Mouse (Mus musculus) kidney, postnatal 0 days (tissue): Measurements from ENCODE around the gene E2f4. TPM values are rescaled to one million over a fixed set of nuclear protein-coding genes. Genes with fewer than 3 reads are reported as not detected.
A peak's percentile ranks its signal among the peaks of the same experiment; 100 is the strongest.

ENCODE experiments used
- ATAC-seq: fragments of 200-750 bp; cut with Nextera tagmentation; replicated peaks from 2 replicates; pipeline ENCODE4 v1.8.0; 2017; ENCODE audit warnings: low read depth, moderate number of reproducible peaks, moderate TSS enrichment, moderate library complexity; ENCODE audit not compliant: low FRiP score
- DNase-seq: peaks from one replicate; pipeline ENCODE4 v3.0.0-alpha.2; 2016; ENCODE audit warnings: low spot score
- H3K27ac ChIP-seq: fragments of 300-500 bp; sonication (generic); 2 replicates; pipeline ENCODE4 v1.5.1; 2014; ENCODE audit warnings: mild to moderate bottlenecking
- H3K27me3 ChIP-seq: fragments of 300-500 bp; sonication (generic); 2 replicates; pipeline ENCODE4 v1.6.1; 2014; ENCODE audit warnings: low read length, mixed read lengths; ENCODE audit not compliant: insufficient read depth
- H3K36me3 ChIP-seq: fragments of 300-500 bp; sonication (generic); 2 replicates; pipeline ENCODE4 v1.6.1; 2014; ENCODE audit warnings: low read length, mixed read lengths; ENCODE audit not compliant: insufficient read depth
- H3K4me1 ChIP-seq: fragments of 300-500 bp; sonication (generic); replicated peaks from 2 replicates; pipeline ENCODE4 v1.6.1; 2014; ENCODE audit warnings: antibody characterized with exemption, low read length, mixed read lengths; ENCODE audit not compliant: insufficient read depth
- H3K4me2 ChIP-seq: fragments of 300-500 bp; sonication (generic); 2 replicates; pipeline ENCODE4 v1.6.1; 2014; ENCODE audit warnings: mild to moderate bottlenecking, low read length, moderate library complexity, mixed read lengths
- H3K4me3 ChIP-seq: fragments of 300-500 bp; sonication (generic); replicated peaks from 2 replicates; pipeline ENCODE4 v1.5.1; 2014; ENCODE audit warnings: low read depth, low read length
- H3K9ac ChIP-seq: fragments of 300-500 bp; sonication (generic); 2 replicates; pipeline ENCODE4 v1.6.1; 2014; ENCODE audit warnings: low read depth, low read length
- H3K9me3 ChIP-seq: fragments of 300-500 bp; sonication (generic); replicated peaks from 2 replicates; pipeline ENCODE4 v1.6.1; 2016; ENCODE audit warnings: low read length, inconsistent platforms, mixed read lengths
- CTCF ChIP-seq: IDR thresholded peaks from 2 replicates; pipeline ENCODE4 v1.5.1; 2016; ENCODE audit warnings: antibody characterized with exemption, low read depth, mild to moderate bottlenecking, moderate library complexity
- WGBS: fragments of 180-500 bp; shearing (Covaris S2); extraction: QIAGEN DNeasy Blood & Tissue Kit; methylation state at CpG from one replicate; pipeline ENCODE4 v1.1.7; 2014; 5-methylcytosine and 5-hydroxymethylcytosine counted together
- polyA plus RNA-seq: library from polyadenylated mRNA; unstranded; fragments of >200 nt; fragmentation: Nextera tagmentation; extraction: Ambion mirVana; gene quantifications from 2 replicates; pipeline ENCODE4 v1.2.1, GENCODE M21; 2015

E2f4 gene
- polyA plus RNA-seq, 1 experiment from 2014 or later = 57.9 TPM

GRCm38 (mm10) chr8:105276292-105277120 lies 21.0 kb upstream of the E2f4 start:
- DNase-seq (peak; percentile 51), ATAC-seq (peak; percentile 24)
- no peaks in the 10 kb centered on the region for H3K9me3 ChIP-seq
- 4% methylated on average over 30 of the region's 30 CpGs for whole genome bisulfite sequencing
- peaks cover 55% of the 10 kb centered on the region for H3K27me3 ChIP-seq
- 0 out of 2 replicates have a peak overlapping the region, but pooled peaks have one; percentile 31 for H3K9ac ChIP-seq
- no peaks in the 10 kb centered on the region; the same call in 1 of the 2 replicates for H3K36me3 ChIP-seq
- H3K4me1 ChIP-seq = 0 out of 2 replicates have a peak, but pooled peaks cover 2% of the 10 kb centered on the region
- TF ChIP-seq CTCF = 0 out of 2 replicates have a peak, but pooled peaks have one; percentile 4
- peak overlapping the region; percentile 31 for H3K4me3 ChIP-seq
- no peak overlapping the region for H3K27ac ChIP-seq
- H3K4me2 ChIP-seq = peak overlapping the region; percentile 69

GRCm38 (mm10) chr8:105278911-105279334 lies 18.5 kb upstream of the E2f4 start:
- no peaks in the 10 kb centered on the region; the same call in 1 of the 2 replicates for H3K36me3 ChIP-seq
- peak; percentile 66; the same call in 1 of the 2 replicates for ATAC-seq
- H3K27ac ChIP-seq = no peak overlapping the region
- no peak overlapping the region for H3K9ac ChIP-seq
- H3K27me3 ChIP-seq = peaks cover 37% of the 10 kb centered on the region
- H3K4me3 ChIP-seq = no peak overlapping the region; the same call in 1 of the 2 replicates
- WGBS = 2% methylated on average over 28 of the region's 28 CpGs
- DNase-seq = no peak
- H3K4me1 ChIP-seq = 0 out of 2 replicates have a peak, but pooled peaks cover 2% of the 10 kb centered on the region
- TF ChIP-seq CTCF = peak; percentile 41
- H3K9me3 ChIP-seq = no peaks in the 10 kb centered on the region
- peak overlapping the region; percentile 48 for H3K4me2 ChIP-seq

GRCm38 (mm10) chr8:105280567-105280966 lies 16.9 kb upstream of the E2f4 start:
- Histone ChIP-seq H3K36me3 (no peaks in the 10 kb centered on the region; the same call in 1 of the 2 replicates), H3K27ac (no peak overlapping the region), H3K9me3 (no peaks in the 10 kb centered on the region), H3K27me3 (peaks cover 30% of the 10 kb centered on the region), H3K4me1 (0 out of 2 replicates have a peak, but pooled peaks cover 2% of the 10 kb centered on the region), H3K4me2 (no peak overlapping the region), H3K9ac (no peak overlapping the region), H3K4me3 (no peak overlapping the region)
- DNase-seq = no peak
- no peak for TF ChIP-seq CTCF
- WGBS = 85% methylated on average over 3 of the region's 3 CpGs
- no peak for ATAC-seq

GRCm38 (mm10) chr8:105281821-105282220 lies 15.6 kb upstream of the E2f4 start:
- DNase-seq (no peak), ATAC-seq (no peak)
- Histone ChIP-seq H3K9me3 (no peaks in the 10 kb centered on the region), H3K4me1 (0 out of 2 replicates have a peak, but pooled peaks cover 2% of the 10 kb centered on the region), H3K27ac (no peak overlapping the region), H3K4me3 (no peak overlapping the region), H3K9ac (no peak overlapping the region), H3K27me3 (peaks cover 19% of the 10 kb centered on the region), H3K4me2 (no peak overlapping the region), H3K36me3 (no peaks in the 10 kb centered on the region; the same call in 1 of the 2 replicates)
- no peak for TF ChIP-seq CTCF
- 83% methylated on average over 12 of the region's 12 CpGs for WGBS

GRCm38 (mm10) chr8:105282239-105282638 lies 15.2 kb upstream of the E2f4 start:
- Histone ChIP-seq H3K27me3 (peaks cover 15% of the 10 kb centered on the region), H3K27ac (no peak overlapping the region), H3K4me3 (no peak overlapping the region), H3K4me1 (0 out of 2 replicates have a peak, but pooled peaks cover 2% of the 10 kb centered on the region), H3K4me2 (no peak overlapping the region), H3K36me3 (no peaks in the 10 kb centered on the region; the same call in 1 of the 2 replicates), H3K9ac (no peak overlapping the region), H3K9me3 (no peaks in the 10 kb centered on the region)
- TF ChIP-seq CTCF = no peak
- ATAC-seq = no peak
- no peak for DNase-seq
- WGBS = 88% methylated on average over 4 of the region's 4 CpGs

- DNase-seq (no peak), ATAC-seq (peak; percentile 37; the same call in 1 of the 2 replicates)
- no peak overlapping the region for H3K27ac ChIP-seq
- H3K27me3 ChIP-seq = peaks cover 7% of the 10 kb centered on the region
- no peak overlapping the region for H3K4me3 ChIP-seq
- 45% methylated on average over 23 of the region's 23 CpGs for WGBS
- peak; percentile 78 for TF ChIP-seq CTCF
- H3K9ac ChIP-seq = no peak overlapping the region
- no peak overlapping the region for H3K4me2 ChIP-seq
- H3K36me3 ChIP-seq = no peaks in the 10 kb centered on the region; the same call in 1 of the 2 replicates
- 0 out of 2 replicates have a peak, but pooled peaks cover 2% of the 10 kb centered on the region for H3K4me1 ChIP-seq
- H3K9me3 ChIP-seq = no peaks in the 10 kb centered on the region
Observed at GRCm38 (mm10) chr8:105283074-105283473, 14.4 kb upstream of the E2f4 start.
